Mouse (Mus musculus) CH12.LX (cell line): ENCODE measurements around the gene Igsf23. TPM values are rescaled to one million over a fixed set of nuclear protein-coding genes. Genes with fewer than 3 reads are reported as not detected.

ENCODE experiments used
- DNase-seq: peaks from one replicate; pipeline ENCODE4 v3.0.0-alpha.2; 2013; ENCODE audit errors: extremely low read depth
- H3K27ac ChIP-seq: 2 replicates; pipeline ENCODE4 v1.5.1; 2012; ENCODE audit warnings: low read depth, mild to moderate bottlenecking, control low read depth, moderate library complexity; ENCODE audit not compliant: insufficient read depth
- H3K27me3 ChIP-seq: replicated peaks from 2 replicates; pipeline ENCODE3; 2012; ENCODE audit warnings: inconsistent platforms
- H3K36me3 ChIP-seq, 2 experiments: replicated peaks in 1 of 2; 2 replicates each; pipeline versions ENCODE3 to v1.6.1; 2012; ENCODE audit warnings: inconsistent platforms in 1 of 2, low read length in 1 of 2, mild to moderate bottlenecking in 1 of 2, mixed read lengths in 1 of 2, moderate library complexity in 1 of 2; ENCODE audit not compliant: control insufficient read depth in 1 of 2, insufficient read depth in 1 of 2
- H3K4me1 ChIP-seq, 2 experiments: 2 replicates each; pipeline ENCODE4 v1.6.1; 2012; ENCODE audit warnings: inconsistent platforms in 1 of 2, moderate library complexity in 1 of 2; ENCODE audit not compliant: insufficient read depth in 2 of 2, control insufficient read depth in 1 of 2
- H3K4me2 ChIP-seq: 2 replicates; pipeline ENCODE4 v1.6.1; 2012; ENCODE audit warnings: low read depth, mild to moderate bottlenecking, control low read depth; ENCODE audit not compliant: poor library complexity, insufficient read depth, severe bottlenecking
- H3K4me3 ChIP-seq, 3 experiments: fragments of 150-350 bp in 1 of 3; sonication (generic) in 1 of 3; replicated peaks in 1 of 3; 2 replicates each; pipeline versions ENCODE3 to v1.5.1; 2011 to 2012; ENCODE audit warnings: low read depth in 2 of 3, low read length in 2 of 3, mild to moderate bottlenecking in 2 of 3, moderate library complexity in 2 of 3, control low read depth in 1 of 3, improper control_type of control experiment in 1 of 3, inconsistent platforms in 1 of 3, mixed read lengths in 1 of 3; ENCODE audit not compliant: poor library complexity in 1 of 3
- H3K79me2 ChIP-seq: replicated peaks from 2 replicates; pipeline ENCODE4 v1.6.1; 2012; ENCODE audit warnings: mild to moderate bottlenecking, moderate library complexity; ENCODE audit not compliant: control insufficient read depth, poor library complexity, insufficient read depth, severe bottlenecking; ENCODE audit errors: extremely low read depth
- H3K9ac ChIP-seq: 2 replicates; pipeline ENCODE4 v1.6.1; 2012; ENCODE audit warnings: low read depth, mild to moderate bottlenecking, control low read depth, moderate library complexity; ENCODE audit not compliant: insufficient read depth
- H3K9me3 ChIP-seq: replicated peaks from 2 replicates; pipeline ENCODE3; 2012; ENCODE audit warnings: low read length, inconsistent platforms, mixed read lengths
- CHD2 ChIP-seq: IDR thresholded peaks from 2 replicates; pipeline ENCODE4 v1.6.1; 2011; ENCODE audit warnings: low read length, improper control_type of control experiment
- CTCF ChIP-seq, 2 experiments: IDR thresholded peaks in 1 of 2; conservative IDR thresholded peaks in 1 of 2; 2 replicates each; pipeline ENCODE4 v1.5.1; 2011 to 2012; ENCODE audit warnings: low read depth in 2 of 2, low read length in 2 of 2, improper control_type of control experiment in 1 of 2, inconsistent platforms in 1 of 2, mild to moderate bottlenecking in 1 of 2, moderate library complexity in 1 of 2
- E2F4 ChIP-seq: IDR thresholded peaks from 2 replicates; pipeline ENCODE4 v1.6.1; 2011; ENCODE audit warnings: low read depth, low read length, improper control_type of control experiment; ENCODE audit not compliant: insufficient replicate concordance
- ELF1 ChIP-seq: IDR thresholded peaks from 2 replicates; pipeline ENCODE4 v1.6.1; 2014; ENCODE audit warnings: low read depth, mild to moderate bottlenecking, inconsistent platforms, low read length, improper control_type of control experiment
- IRF4 ChIP-seq: IDR thresholded peaks from 2 replicates; pipeline ENCODE4 v1.6.1; 2014; ENCODE audit warnings: low read depth, mild to moderate bottlenecking, inconsistent platforms, low read length, improper control_type of control experiment
- MAX ChIP-seq: IDR thresholded peaks from 2 replicates; pipeline ENCODE4 v1.6.1; 2011; ENCODE audit warnings: low read length, improper control_type of control experiment
- MAZ ChIP-seq: IDR thresholded peaks from 2 replicates; pipeline ENCODE4 v1.6.1; 2012; ENCODE audit warnings: low read depth, mild to moderate bottlenecking, inconsistent platforms, low read length, improper control_type of control experiment, moderate library complexity
- MEF2A ChIP-seq: IDR thresholded peaks from 2 replicates; pipeline ENCODE4 v1.6.1; 2014; ENCODE audit warnings: low read depth, mild to moderate bottlenecking, inconsistent platforms, low read length, improper control_type of control experiment, borderline replicate concordance
- MXI1 ChIP-seq: IDR thresholded peaks from 2 replicates; pipeline ENCODE4 v1.6.1; 2011; ENCODE audit warnings: mild to moderate bottlenecking, low read depth, low read length, improper control_type of control experiment
- POLR2AphosphoS2 ChIP-seq: IDR thresholded peaks from 2 replicates; pipeline ENCODE4 v1.6.1; 2011; ENCODE audit warnings: low read depth, low read length, improper control_type of control experiment
- RAD21 ChIP-seq: IDR thresholded peaks from 2 replicates; pipeline ENCODE4 v1.6.1; 2011; ENCODE audit warnings: low read depth, mild to moderate bottlenecking, low read length, improper control_type of control experiment, moderate library complexity
- SMC3 ChIP-seq: IDR thresholded peaks from 2 replicates; pipeline ENCODE4 v1.6.1; 2011; ENCODE audit warnings: low read depth, low read length, improper control_type of control experiment
- TBP ChIP-seq: conservative IDR thresholded peaks from 2 replicates; pipeline ENCODE4 v1.6.1; 2011; ENCODE audit warnings: low read depth, low read length, improper control_type of control experiment
- USF1 ChIP-seq: IDR thresholded peaks from 2 replicates; pipeline ENCODE4 v1.6.1; 2014; ENCODE audit warnings: low read depth, mild to moderate bottlenecking, inconsistent platforms, low read length, improper control_type of control experiment
- ZKSCAN1 ChIP-seq: IDR thresholded peaks from 2 replicates; pipeline ENCODE4 v1.6.1; 2012; ENCODE audit warnings: low read depth, inconsistent platforms, low read length, improper control_type of control experiment, borderline replicate concordance
- dilution Hi-C: fragments of 300-500 bp; cut with MboI; formaldehyde crosslinking; loops from 2 replicates; pipeline ENCODE4 v1.14.3; 2020; ENCODE audit warnings: low sequenced_read_pairs; ENCODE audit not compliant: extremely low pct_unique_long_range_greater_than_20kb, extremely low pct_ligation_motif_present
- in situ Hi-C: fragments of 300-500 bp; cut with MboI; formaldehyde crosslinking; loops from 3 replicates; pipeline ENCODE4 v1.14.3; 2019; ENCODE audit warnings: low sequenced_read_pairs, low pct_ligation_motif_present, low pct_unique_long_range_greater_than_20kb, mixed read lengths
- polyA plus RNA-seq: library from polyadenylated mRNA; unstranded; fragments of >175 nt; gene quantifications from 2 replicates; pipeline ENCODE4 v1.2.1, GENCODE M21; 2012; ENCODE audit warnings: low read depth; ENCODE audit not compliant: insufficient read length
- total RNA-seq, 2 experiments: library from RNA; depleted of rRNA; stranded (reverse); fragments of 300-350 nt in 1 of 2; fragments of >200 nt in 1 of 2; gene quantifications; 2 replicates each; pipeline ENCODE4 v1.2.3; 2012 to 2014

The Igsf23 gene
- total and polyA plus RNA-seq, 3 experiments, result 0.08 TPM; not detected in 2

DNA sequence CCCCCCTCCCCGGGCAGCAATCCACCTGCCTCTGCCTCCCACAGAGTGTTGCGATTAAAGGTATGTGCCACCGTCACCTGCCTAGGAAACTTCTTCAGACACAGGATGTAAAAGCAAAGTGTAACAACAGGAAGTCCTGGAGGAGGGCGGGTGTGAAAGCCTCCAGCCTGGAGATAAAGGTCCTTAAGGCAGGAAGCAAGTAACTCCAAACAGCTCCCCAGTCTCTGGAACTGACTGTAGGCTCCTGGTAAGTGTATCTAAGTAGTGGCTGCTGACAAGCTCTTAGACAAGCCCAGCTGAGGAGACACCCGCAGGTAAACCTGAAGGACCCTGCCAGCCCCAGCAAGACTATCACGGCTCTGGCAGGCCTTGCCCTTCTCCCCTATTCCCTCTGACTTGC, 10.3 kb downstream of the Igsf23 start:
- Histone ChIP-seq H3K4me2 (no peak overlapping the region), H3K9ac (no peak overlapping the region), H3K9me3 (no peaks in the 10 kb centered on the region), H3K27me3 (no peaks in the 10 kb centered on the region), H3K4me3 (no peak overlapping the region), H3K27ac (no peak overlapping the region), H3K79me2 (no peaks in the 10 kb centered on the region), H3K36me3 (no peaks in the 10 kb centered on the region), H3K4me1 (peaks cover 4 to 14% of the 10 kb centered on the region in 2 experiments; a peak in 3 of 4 replicates)
- in situ Hi-C loops, result no loop called here
- DNase-seq, result no peak
- TF ChIP-seq POLR2AphosphoS2 (no peak), ELF1 (no peak), E2F4 (no peak), MAX (no peak), ZKSCAN1 (no peak), RAD21 (no peak), IRF4 (no peak), MEF2A (no peak), USF1 (no peak), CHD2 (no peak), SMC3 (no peak), MAZ (no peak), TBP (no peak), MXI1 (no peak), CTCF (conservative IDR thresholded peaks at IDR 0.05 in 1 of 2, IDR thresholded peaks at IDR 0.05 in 1 of 2; ENCODE audit: low read depth in 2 of 2, low read length in 2 of 2) (no peak)
- dilution Hi-C loops, result no loop called here

- no peaks in the 10 kb centered on the region for H3K36me3 ChIP-seq
- no peaks in the 10 kb centered on the region for H3K27me3 ChIP-seq
- H3K27ac ChIP-seq, result no peak overlapping the region
- TF ChIP-seq TBP (0 out of 2 replicates have a peak, but pooled peaks have one; percentile 31), MXI1 (no peak)
- DNase-seq, result no peak
- in situ Hi-C loops, result no loop called here
- peaks cover 8 to 18% of the 10 kb centered on the region in 2 experiments; a peak in 3 of 4 replicates for H3K4me1 ChIP-seq
- H3K9ac ChIP-seq, result no peak overlapping the region
- H3K79me2 ChIP-seq, result no peaks in the 10 kb centered on the region
- dilution Hi-C loops, result no loop called here
- H3K9me3 ChIP-seq, result no peaks in the 10 kb centered on the region
- no peak overlapping the region for H3K4me2 ChIP-seq
- no peak overlapping the region for H3K4me3 ChIP-seq
These were observed 10.9 kb downstream of the Igsf23 start for GRCm38 (mm10) chr7:19939555-19940235.
